8 mouse cellular contexts compared by ENCODE assay signal in genomic region chr14:115042660-115043059, GRCm38 (mm10). TPM values are rescaled to one million over a fixed set of nuclear protein-coding genes. Genes with fewer than 3 reads are reported as not detected.
DNase-seq lines count a peak whose midpoint lies in the region; ATAC-seq and TF ChIP-seq lines count a peak whose summit lies in the region.
"Had no signal": no experiment of that assay in that cellular context is flagged by ENCODE, and none has a peak within 500 bp of the region (broad histone marks: within the 10 kb centered on the region; RNA-seq: fewer than 3 reads in every experiment).

No protein-coding gene starts in this region.

- H3K36me3 ChIP-seq in testis, adult 2 months (ENCODE audit: control insufficient read depth, insufficient read depth, low read length): peaks cover 2% of the 10 kb centered on the region; the same call in 1 of the 2 replicates
- H3K36me3 ChIP-seq in embryonic facial prominence, embryonic 10.5 days (replicated peaks): peaks cover 50% of the 10 kb centered on the region
- H3K36me3 ChIP-seq in intestine, embryonic 15.5 days: peaks cover 9% of the 10 kb centered on the region
- H3K36me3 ChIP-seq in midbrain, embryonic 15.5 days (replicated peaks): peaks cover 5% of the 10 kb centered on the region; the same call in 1 of the 2 replicates

- peak overlapping the region; percentile 60 for H3K9ac ChIP-seq in intestine, embryonic 15.5 days
- peak overlapping the region; percentile 95; the same call in 1 of the 2 replicates for H3K9ac ChIP-seq in midbrain, embryonic 15.5 days

- peaks cover 8% of the 10 kb centered on the region for H3K4me1 ChIP-seq in testis, adult 2 months (ENCODE audit: control insufficient read depth, insufficient read depth, low read length)
- H3K4me1 ChIP-seq in embryonic facial prominence, embryonic 10.5 days: peaks cover 36% of the 10 kb centered on the region
- 0 out of 2 replicates have a peak, but pooled peaks cover 4% of the 10 kb centered on the region for H3K4me1 ChIP-seq in intestine, embryonic 15.5 days (replicated peaks)
- H3K4me1 ChIP-seq in midbrain, embryonic 15.5 days: peaks cover 28% of the 10 kb centered on the region

- peak overlapping the region; percentile 87 for H3K4me3 ChIP-seq in testis, adult 2 months (ENCODE audit: control insufficient read depth, low read depth, low read length)
- H3K4me3 ChIP-seq in embryonic facial prominence, embryonic 10.5 days: peak overlapping the region; percentile 92
- H3K4me3 ChIP-seq in intestine, embryonic 15.5 days (replicated peaks): peak overlapping the region; percentile 91
- peak overlapping the region; percentile 75 for H3K4me3 ChIP-seq in midbrain, embryonic 15.5 days

- under 1% methylated on average over 4 of the region's 4 CpGs for WGBS in embryonic facial prominence, embryonic 10.5 days
- 0% methylated on average over 4 of the region's 4 CpGs for WGBS in intestine, embryonic 15.5 days
- 0% methylated on average over 4 of the region's 4 CpGs for WGBS in midbrain, embryonic 15.5 days

- ATAC-seq in intestine, embryonic 15.5 days: no peak
- no peak for ATAC-seq in midbrain, embryonic 15.5 days (replicated peaks)

- peak overlapping the region; percentile 13; the same call in 1 of the 2 replicates for H3K27ac ChIP-seq in testis, adult 2 months (ENCODE audit: control insufficient read depth, insufficient read depth, low read depth, low read length)
- H3K27ac ChIP-seq in embryonic facial prominence, embryonic 10.5 days (replicated peaks): peak overlapping the region; percentile 100
- no peak overlapping the region for H3K27ac ChIP-seq in intestine, embryonic 15.5 days
- H3K27ac ChIP-seq in midbrain, embryonic 15.5 days: peak overlapping the region; percentile 93

- H3K27me3 ChIP-seq in testis, adult 2 months (ENCODE audit: control insufficient read depth, insufficient read depth, low read length): no peaks in the 10 kb centered on the region
- H3K27me3 ChIP-seq in embryonic facial prominence, embryonic 10.5 days (replicated peaks; ENCODE audit: low read depth, poor library complexity, severe bottlenecking): 0 out of 2 replicates have a peak, but pooled peaks cover 7% of the 10 kb centered on the region
- no peaks in the 10 kb centered on the region for H3K27me3 ChIP-seq in intestine, embryonic 15.5 days (replicated peaks)
- peaks cover 6% of the 10 kb centered on the region; the same call in 1 of the 2 replicates for H3K27me3 ChIP-seq in midbrain, embryonic 15.5 days (replicated peaks)

- DNase-seq in testis, postnatal 10 days (ENCODE audit: low spot score): no peak
- DNase-seq in embryonic facial prominence, embryonic 10.5 days (ENCODE audit: low spot score): peak; percentile 21
- no peak for DNase-seq in gastrocnemius, postnatal 10 days
- DNase-seq in left cerebral cortex, adult 11 months (ENCODE audit: low spot score): no peak

- no peaks in the 10 kb centered on the region for H3K9me3 ChIP-seq in embryonic facial prominence, embryonic 10.5 days
- no peaks in the 10 kb centered on the region for H3K9me3 ChIP-seq in intestine, embryonic 15.5 days
- no peaks in the 10 kb centered on the region for H3K9me3 ChIP-seq in midbrain, embryonic 15.5 days

- TF ChIP-seq POLR2A in testis, adult 2 months (IDR thresholded peaks at IDR 0.05; ENCODE audit: control insufficient read depth, low read depth, low read length): no peak

- peak overlapping the region; percentile 72 for H3K4me2 ChIP-seq in intestine, embryonic 15.5 days (replicated peaks)
- peak overlapping the region; percentile 72 for H3K4me2 ChIP-seq in midbrain, embryonic 15.5 days

- TF ChIP-seq CTCF in testis, adult 2 months (IDR thresholded peaks at IDR 0.05; ENCODE audit: control insufficient read depth, insufficient read depth, insufficient replicate concordance, low read depth, low read length): no peak

RNA-seq across cellular contexts. Expression of gene Gpc5, which starts 49.4 kb away (rescaled TPM):
- 0.11 and 0.15 TPM in 2 replicates for polyA plus RNA-seq in testis, adult 2 months (2012; rRNA removed)
- polyA plus RNA-seq in embryonic facial prominence, embryonic 10.5 days (2016; fragmentation: Nextera tagmentation; extraction: Ambion mirVana): 1.5 and 1.6 TPM in 2 replicates
- polyA plus RNA-seq in intestine, embryonic 15.5 days (2015; fragmentation: Nextera tagmentation; extraction: Ambion mirVana): 0.15 and 0.18 TPM in 2 replicates
- polyA plus RNA-seq in midbrain, embryonic 15.5 days (2015; fragmentation: Nextera tagmentation; extraction: Ambion mirVana): 5.4 and 7.2 TPM in 2 replicates
- total RNA-seq in gastrocnemius, postnatal 10 days (2021): under 1 TPM; 0.19 to 0.20 TPM
- polyA plus RNA-seq: large intestine, adult 2 months had no signal
